Mouse (Mus musculus) hindbrain, postnatal 0 days (tissue): ENCODE measurements at regions not wholly inside any gene's neighbourhood (a gene's known extent, or its start where the extent isn't known, plus 50 kb on each side); places are given as distances from the start of the nearest gene placed in this dataset.

ENCODE experiments used
- ATAC-seq: fragments of 200-750 bp; cut with Nextera tagmentation; 2 replicates; pipeline ENCODE4 v1.8.0; 2017; ENCODE audit warnings: mild to moderate bottlenecking, moderate TSS enrichment, moderate library complexity
- DNase-seq: peaks from one replicate; pipeline ENCODE4 v3.0.0-alpha.2; 2015; ENCODE audit warnings: low spot score
- H3K27ac ChIP-seq: fragments of 300-500 bp; sonication (generic); 2 replicates; pipeline ENCODE4 v1.5.1; 2014; ENCODE audit warnings: mild to moderate bottlenecking
- H3K27me3 ChIP-seq: fragments of 300-500 bp; sonication (generic); 2 replicates; pipeline ENCODE4 v1.6.1; 2014; ENCODE audit warnings: low read length, mixed read lengths; ENCODE audit not compliant: insufficient read depth
- H3K36me3 ChIP-seq: fragments of 300-500 bp; sonication (generic); 2 replicates; pipeline ENCODE4 v1.6.1; 2014; ENCODE audit warnings: low read length, mixed read lengths; ENCODE audit not compliant: insufficient read depth
- H3K4me1 ChIP-seq: fragments of 300-500 bp; sonication (generic); 2 replicates; pipeline ENCODE4 v1.6.1; 2014; ENCODE audit warnings: antibody characterized with exemption, low read length, mixed read lengths; ENCODE audit not compliant: insufficient read depth
- H3K4me2 ChIP-seq: fragments of 300-500 bp; sonication (generic); 2 replicates; pipeline ENCODE4 v1.6.1; 2014; ENCODE audit warnings: low read depth, mild to moderate bottlenecking, low read length, moderate library complexity, mixed read lengths
- H3K4me3 ChIP-seq: fragments of 300-500 bp; sonication (generic); 2 replicates; pipeline ENCODE4 v1.5.1; 2014; ENCODE audit warnings: low read length
- H3K9ac ChIP-seq: fragments of 300-500 bp; sonication (generic); replicated peaks from 2 replicates; pipeline ENCODE4 v1.6.1; 2014; ENCODE audit warnings: mild to moderate bottlenecking, low read length, moderate library complexity, mixed read lengths
- H3K9me3 ChIP-seq: fragments of 300-500 bp; sonication (generic); 2 replicates; pipeline ENCODE4 v1.6.1; 2016; ENCODE audit warnings: low read length, mixed read lengths
- CTCF ChIP-seq: IDR thresholded peaks from 2 replicates; pipeline ENCODE4 v1.5.1; 2016; ENCODE audit warnings: antibody characterized with exemption, control low read depth, low read depth
- WGBS: fragments of 180-500 bp; shearing (Covaris S2); extraction: QIAGEN DNeasy Blood & Tissue Kit; methylation state at CpG from one replicate; pipeline ENCODE4 v1.1.7; 2014; 5-methylcytosine and 5-hydroxymethylcytosine counted together

- H3K27ac ChIP-seq = no peak overlapping the region
- no peak for ATAC-seq
- 38% methylated on average over 2 of the region's 2 CpGs for WGBS
- no peak overlapping the region for H3K4me3 ChIP-seq
- no peaks in the 10 kb centered on the region for H3K36me3 ChIP-seq
- no peaks in the 10 kb centered on the region for H3K27me3 ChIP-seq
- H3K4me2 ChIP-seq = no peak overlapping the region
- H3K4me1 ChIP-seq = no peaks in the 10 kb centered on the region
- no peak for DNase-seq
- no peak for TF ChIP-seq CTCF
- no peak overlapping the region for H3K9ac ChIP-seq
- H3K9me3 ChIP-seq = no peaks in the 10 kb centered on the region
These were observed 534.7 kb downstream of the Zfp619 start for GRCm38 (mm10) chr7:40052255-40052654.

DNA sequence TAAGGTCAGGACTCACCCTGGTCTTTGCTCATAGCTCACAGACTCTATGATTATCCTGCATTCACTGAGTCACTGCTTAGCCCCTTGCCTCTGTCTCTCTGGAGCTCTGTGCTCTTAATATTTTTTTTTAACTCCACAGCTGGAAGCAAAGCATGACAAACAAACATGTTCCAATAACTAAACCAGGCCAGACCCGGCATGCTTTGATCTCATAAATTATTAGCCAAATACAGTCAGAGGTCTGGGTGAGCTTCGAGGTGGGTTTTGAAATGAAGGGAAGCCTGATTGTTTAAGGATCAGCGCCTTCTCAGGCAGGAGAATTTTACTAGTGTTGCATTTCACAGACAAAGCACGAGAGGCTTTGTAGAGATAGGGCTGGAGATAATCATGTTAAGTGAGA lies 541.3 kb downstream of the Zfp619 start:
- H3K4me2 ChIP-seq = no peak overlapping the region
- DNase-seq = no peak
- TF ChIP-seq CTCF = no peak
- H3K9me3 ChIP-seq = no peaks in the 10 kb centered on the region
- no peaks in the 10 kb centered on the region for H3K36me3 ChIP-seq
- no peak overlapping the region for H3K27ac ChIP-seq
- no peaks in the 10 kb centered on the region for H3K4me1 ChIP-seq
- H3K4me3 ChIP-seq = no peak overlapping the region
- no peak overlapping the region for H3K9ac ChIP-seq
- ATAC-seq = no peak
- 54% methylated on average over 4 of the region's 4 CpGs for WGBS
- no peaks in the 10 kb centered on the region for H3K27me3 ChIP-seq

DNA sequence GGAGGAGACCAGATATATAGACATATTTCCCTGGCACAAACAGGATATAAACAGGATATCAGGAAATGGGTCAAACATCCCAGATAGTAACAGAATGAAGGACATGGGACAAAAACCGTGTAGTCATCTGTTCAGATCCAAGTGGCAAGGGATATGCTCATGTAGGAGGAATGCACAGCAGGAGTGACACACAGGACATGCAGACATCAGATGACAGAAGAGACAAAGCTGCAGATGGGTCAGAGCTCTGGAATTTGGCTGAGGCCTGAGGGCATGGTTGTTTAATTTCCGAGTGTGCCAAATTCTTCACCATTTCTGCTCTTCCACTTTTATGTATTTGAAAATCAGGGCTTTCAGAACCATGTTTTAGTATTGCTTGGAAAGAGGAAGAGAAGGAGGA lies 547.1 kb downstream of the Zfp619 start:
- H3K9ac ChIP-seq = no peak overlapping the region
- no peaks in the 10 kb centered on the region for H3K36me3 ChIP-seq
- H3K4me2 ChIP-seq = no peak overlapping the region
- no peaks in the 10 kb centered on the region for H3K27me3 ChIP-seq
- ATAC-seq (no peak), DNase-seq (no peak)
- no peaks in the 10 kb centered on the region for H3K4me1 ChIP-seq
- no peak overlapping the region for H3K4me3 ChIP-seq
- no peak overlapping the region for H3K27ac ChIP-seq
- H3K9me3 ChIP-seq = no peaks in the 10 kb centered on the region
- no peak for TF ChIP-seq CTCF
- 45% methylated on average over 2 of the region's 2 CpGs for whole genome bisulfite sequencing

DNA sequence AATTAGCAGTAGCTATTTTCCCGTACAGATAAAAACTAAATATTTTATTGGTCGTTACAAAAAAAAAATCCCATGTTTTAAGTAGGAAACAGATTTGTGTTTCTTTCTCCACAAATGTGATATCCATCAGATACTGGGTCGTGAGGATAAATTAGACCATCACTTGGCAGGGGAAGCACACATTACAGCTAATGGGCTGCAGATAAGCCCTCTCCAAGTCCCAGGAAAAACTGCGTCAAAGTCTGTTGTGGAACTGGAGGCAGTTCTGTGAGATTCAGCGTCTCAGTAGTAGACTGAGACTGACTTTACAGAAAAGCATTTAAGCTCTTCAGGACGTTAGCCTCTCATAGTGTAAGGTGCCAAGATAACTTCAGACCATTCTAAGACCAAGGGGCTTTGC lies 548.0 kb downstream of the Zfp619 start:
- no peak for ATAC-seq
- H3K27ac ChIP-seq = no peak overlapping the region
- H3K27me3 ChIP-seq = no peaks in the 10 kb centered on the region
- no peak for DNase-seq
- H3K9ac ChIP-seq = no peak overlapping the region
- WGBS = 76% methylated on average over 6 of the region's 6 CpGs
- no peak for TF ChIP-seq CTCF
- no peaks in the 10 kb centered on the region for H3K4me1 ChIP-seq
- H3K4me2 ChIP-seq = no peak overlapping the region
- H3K9me3 ChIP-seq = no peaks in the 10 kb centered on the region
- H3K4me3 ChIP-seq = no peak overlapping the region
- H3K36me3 ChIP-seq = no peaks in the 10 kb centered on the region

- Histone ChIP-seq H3K4me3 (no peak overlapping the region), H3K4me1 (no peaks in the 10 kb centered on the region), H3K9me3 (no peaks in the 10 kb centered on the region), H3K36me3 (no peaks in the 10 kb centered on the region), H3K4me2 (no peak overlapping the region), H3K9ac (no peak overlapping the region), H3K27ac (no peak overlapping the region), H3K27me3 (no peaks in the 10 kb centered on the region)
- no peak for TF ChIP-seq CTCF
- DNase-seq = no peak
- no peak for ATAC-seq
- WGBS = 49% methylated on average over 1 of the region's 1 CpGs
These were observed 549.8 kb downstream of the Zfp619 start for GRCm38 (mm10) chr7:40067378-40067777.

- no peaks in the 10 kb centered on the region for H3K4me1 ChIP-seq
- ATAC-seq (no peak), DNase-seq (no peak)
- TF ChIP-seq CTCF = no peak
- H3K36me3 ChIP-seq = no peaks in the 10 kb centered on the region
- no peak overlapping the region for H3K4me2 ChIP-seq
- H3K9ac ChIP-seq = no peak overlapping the region
- no peak overlapping the region for H3K27ac ChIP-seq
- WGBS = 79% methylated on average over 2 of the region's 2 CpGs
- H3K4me3 ChIP-seq = no peak overlapping the region
- no peaks in the 10 kb centered on the region for H3K27me3 ChIP-seq
- H3K9me3 ChIP-seq = no peaks in the 10 kb centered on the region
These were observed 553.7 kb downstream of the Zfp619 start for GRCm38 (mm10) chr7:40071313-40071712.

DNA sequence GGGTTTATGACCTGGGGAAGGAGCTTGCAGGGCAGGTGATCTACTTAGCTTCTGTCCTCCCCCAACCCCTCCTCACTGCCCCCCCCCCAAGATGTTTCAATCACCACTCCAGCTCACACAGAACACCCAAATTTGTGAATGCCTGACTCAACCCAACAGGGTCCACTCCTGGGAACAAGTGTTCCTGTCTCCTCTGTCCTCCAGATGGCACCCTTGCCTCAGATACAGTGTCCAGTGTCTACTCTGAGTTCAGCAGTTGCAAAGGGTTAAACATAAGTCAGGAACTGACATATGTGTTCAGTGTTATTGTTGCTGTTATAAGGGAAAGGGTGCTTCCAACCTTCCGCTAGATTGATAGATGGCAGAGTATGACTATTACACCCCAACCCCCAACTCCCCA lies 554.9 kb downstream of the Zfp619 start:
- peak; percentile 73 for TF ChIP-seq CTCF

DNA sequence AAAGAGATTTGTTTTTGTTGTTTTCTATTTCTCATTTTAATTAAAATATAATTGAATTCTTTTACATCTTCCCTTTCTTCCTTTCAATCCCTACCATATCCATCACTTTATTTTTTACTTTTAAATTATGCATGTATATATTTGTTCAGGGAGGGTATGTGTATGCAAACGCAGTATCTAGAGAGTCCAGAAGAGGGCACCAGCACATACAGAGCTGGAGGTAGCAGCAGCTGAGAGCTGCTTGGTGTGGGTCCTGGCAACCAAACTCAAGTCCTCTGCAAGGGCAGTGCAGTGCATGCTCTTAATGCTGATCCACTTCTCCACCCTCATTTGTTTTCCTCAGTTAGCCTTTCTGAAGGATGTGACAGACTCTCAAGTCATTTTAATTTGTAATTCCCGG lies 568.7 kb downstream of the Zfp619 start:
- no peak overlapping the region for H3K27ac ChIP-seq
- H3K4me3 ChIP-seq = no peak overlapping the region
- DNase-seq (peak; percentile 15), ATAC-seq (no peak)
- H3K4me2 ChIP-seq = no peak overlapping the region
- H3K27me3 ChIP-seq = no peaks in the 10 kb centered on the region
- WGBS = 67% methylated on average over 2 of the region's 2 CpGs
- H3K9ac ChIP-seq = no peak overlapping the region
- H3K36me3 ChIP-seq = no peaks in the 10 kb centered on the region
- no peaks in the 10 kb centered on the region for H3K9me3 ChIP-seq
- peak; percentile 56 for TF ChIP-seq CTCF
- no peaks in the 10 kb centered on the region for H3K4me1 ChIP-seq

More for the DNA sequence above, 554.9 kb downstream of the Zfp619 start:
- no peaks in the 10 kb centered on the region for H3K4me1 ChIP-seq
- ATAC-seq (peak; percentile 68; the same call in 1 of the 2 replicates), DNase-seq (peak; percentile 58)
- no peaks in the 10 kb centered on the region for H3K36me3 ChIP-seq
- no peak overlapping the region for H3K9ac ChIP-seq
- no peak overlapping the region for H3K27ac ChIP-seq
- H3K9me3 ChIP-seq = no peaks in the 10 kb centered on the region
- H3K4me2 ChIP-seq = no peak overlapping the region
- H3K27me3 ChIP-seq = no peaks in the 10 kb centered on the region
- H3K4me3 ChIP-seq = no peak overlapping the region
- 65% methylated on average over 1 of the region's 1 CpGs for WGBS
